Mouse (Mus musculus) lung, embryonic 14.5 days (tissue): ENCODE results near the gene L3mbtl2. TPM values are rescaled to one million over a fixed set of nuclear protein-coding genes. Genes with fewer than 3 reads are reported as not detected.

Experiments
- ATAC-seq: fragments of 200-750 bp; cut with Nextera tagmentation; 2 replicates; pipeline ENCODE4 v1.8.0; 2017; ENCODE audit warnings: mild to moderate bottlenecking, moderate TSS enrichment, moderate library complexity; ENCODE audit not compliant: insufficient read depth
- DNase-seq: peaks from one replicate; pipeline ENCODE4 v3.0.0-alpha.2; 2015
- H3K27ac ChIP-seq: fragments of 300-500 bp; sonication (generic); 2 replicates; pipeline ENCODE4 v1.5.1; 2014; ENCODE audit warnings: low read depth, mild to moderate bottlenecking, moderate library complexity
- H3K27me3 ChIP-seq: fragments of 300-500 bp; sonication (generic); 2 replicates; pipeline ENCODE4 v1.6.1; 2014; ENCODE audit warnings: low read length, control low read depth; ENCODE audit not compliant: insufficient read depth
- H3K36me3 ChIP-seq: fragments of 300-500 bp; sonication (generic); 2 replicates; pipeline ENCODE4 v1.6.1; 2014; ENCODE audit warnings: control low read depth; ENCODE audit not compliant: insufficient read depth
- H3K4me1 ChIP-seq: fragments of 300-500 bp; sonication (generic); 2 replicates; pipeline ENCODE4 v1.6.1; 2014; ENCODE audit warnings: antibody characterized with exemption, control low read depth; ENCODE audit not compliant: insufficient read depth
- H3K4me2 ChIP-seq: fragments of 300-500 bp; sonication (generic); 2 replicates; pipeline ENCODE4 v1.6.1; 2014; ENCODE audit warnings: mild to moderate bottlenecking
- H3K4me3 ChIP-seq: fragments of 300-500 bp; sonication (generic); 2 replicates; pipeline ENCODE4 v1.5.1; 2014; ENCODE audit warnings: low read depth, low read length
- H3K9ac ChIP-seq: fragments of 300-500 bp; sonication (generic); 2 replicates; pipeline ENCODE4 v1.6.1; 2014
- H3K9me3 ChIP-seq: fragments of 300-500 bp; sonication (generic); 2 replicates; pipeline ENCODE4 v1.6.1; 2016; ENCODE audit warnings: low read depth, low read length, control low read depth
- CTCF ChIP-seq: IDR thresholded peaks from 2 replicates; pipeline ENCODE4 v1.5.1; 2016; ENCODE audit warnings: antibody characterized with exemption, low read depth
- WGBS: fragments of 180-500 bp; shearing (Covaris S2); extraction: QIAGEN DNeasy Blood & Tissue Kit; methylation state at CpG from one replicate; pipeline ENCODE4 v1.1.7; 2014; 5-methylcytosine and 5-hydroxymethylcytosine counted together
- polyA plus RNA-seq: library from polyadenylated mRNA; unstranded; fragments of >200 nt; fragmentation: Nextera tagmentation; extraction: Ambion mirVana; gene quantifications from 2 replicates; pipeline ENCODE4 v1.2.1, GENCODE M21; 2014

The L3mbtl2 gene
- polyA plus RNA-seq, 1 experiment from 2014 or later, result 26.7 TPM

GRCm38 (mm10) chr15:81670231-81670640, 6.5 kb downstream of the L3mbtl2 start:
- ATAC-seq, result no peak
- 83% methylated on average over 4 of the region's 4 CpGs for WGBS
- Histone ChIP-seq H3K36me3 (peaks cover 41% of the 10 kb centered on the region), H3K9me3 (no peaks in the 10 kb centered on the region), H3K9ac (no peak overlapping the region), H3K27ac (no peak overlapping the region), H3K4me1 (no peaks in the 10 kb centered on the region), H3K4me3 (no peak overlapping the region), H3K4me2 (no peak overlapping the region), H3K27me3 (no peaks in the 10 kb centered on the region)
- peak; percentile 76 for DNase-seq
- peak; percentile 69 for TF ChIP-seq CTCF

- Histone ChIP-seq H3K4me1 (no peaks in the 10 kb centered on the region), H3K36me3 (peaks cover 21% of the 10 kb centered on the region; the same call in 1 of the 2 replicates), H3K27me3 (no peaks in the 10 kb centered on the region), H3K27ac (no peak overlapping the region), H3K4me3 (no peak overlapping the region), H3K9me3 (no peaks in the 10 kb centered on the region), H3K4me2 (no peak overlapping the region), H3K9ac (no peak overlapping the region)
- no peak for TF ChIP-seq CTCF
- no peak for ATAC-seq
- peak; percentile 21 for DNase-seq
- 58% methylated on average over 3 of the region's 3 CpGs for WGBS
These were observed 12.9 kb downstream of the L3mbtl2 start for GRCm38 (mm10) chr15:81676637-81677036.

GRCm38 (mm10) chr15:81680301-81680805, 16.7 kb downstream of the L3mbtl2 start:
- no peak for ATAC-seq
- Histone ChIP-seq H3K36me3 (peaks cover 51% of the 10 kb centered on the region), H3K9me3 (no peaks in the 10 kb centered on the region), H3K27me3 (no peaks in the 10 kb centered on the region), H3K4me2 (no peak overlapping the region), H3K4me1 (no peaks in the 10 kb centered on the region), H3K9ac (no peak overlapping the region), H3K4me3 (no peak overlapping the region), H3K27ac (no peak overlapping the region)
- no peak for DNase-seq
- no peak for TF ChIP-seq CTCF
- WGBS, result 92% methylated on average over 4 of the region's 4 CpGs

- WGBS, result 3% methylated on average over 41 of the region's 41 CpGs
- H3K27ac ChIP-seq, result no peak overlapping the region
- H3K4me2 ChIP-seq, result peak overlapping the region; percentile 96
- no peaks in the 10 kb centered on the region for H3K9me3 ChIP-seq
- peaks cover 40% of the 10 kb centered on the region for H3K27me3 ChIP-seq
- peak overlapping the region; percentile 55 for H3K4me3 ChIP-seq
- peak overlapping the region; percentile 62 for H3K9ac ChIP-seq
- no peaks in the 10 kb centered on the region for H3K4me1 ChIP-seq
- peaks cover 1% of the 10 kb centered on the region; the same call in 1 of the 2 replicates for H3K36me3 ChIP-seq
- peak; percentile 8 for DNase-seq
- no peak for TF ChIP-seq CTCF
- ATAC-seq, result peak; percentile 4; the same call in 1 of the 2 replicates
These were observed 29.8 kb downstream of the L3mbtl2 start for GRCm38 (mm10) chr15:81693366-81693966.

GRCm38 (mm10) chr15:81693967-81694881, 30.5 kb downstream of the L3mbtl2 start:
- Histone ChIP-seq H3K27me3 (peaks cover 40% of the 10 kb centered on the region), H3K4me1 (no peaks in the 10 kb centered on the region), H3K9ac (peak overlapping the region; percentile 62), H3K4me3 (peak overlapping the region; percentile 55), H3K36me3 (no peaks in the 10 kb centered on the region), H3K9me3 (no peaks in the 10 kb centered on the region), H3K27ac (no peak overlapping the region), H3K4me2 (peak overlapping the region; percentile 96)
- WGBS, result 1% methylated on average over 85 of the region's 107 CpGs
- DNase-seq (peak; percentile 86), ATAC-seq (peak; percentile 83)
- TF ChIP-seq CTCF, result peak; percentile 59

- H3K27ac ChIP-seq, result no peak overlapping the region
- peak overlapping the region; percentile 96 for H3K4me2 ChIP-seq
- H3K27me3 ChIP-seq, result peaks cover 40% of the 10 kb centered on the region
- WGBS, result 29% methylated on average over 19 of the region's 19 CpGs
- peak overlapping the region; percentile 55 for H3K4me3 ChIP-seq
- H3K4me1 ChIP-seq, result no peaks in the 10 kb centered on the region
- H3K9ac ChIP-seq, result peak overlapping the region; percentile 62
- no peaks in the 10 kb centered on the region for H3K36me3 ChIP-seq
- no peaks in the 10 kb centered on the region for H3K9me3 ChIP-seq
- DNase-seq, result no peak
- no peak for TF ChIP-seq CTCF
- no peak for ATAC-seq
These were observed 31.2 kb downstream of the L3mbtl2 start for GRCm38 (mm10) chr15:81694891-81695290.

- no peak within 1 kb of the TSS for H3K4me2 ChIP-seq
These were observed 33.5 kb downstream of the L3mbtl2 start, which contains the start of gene Chadl for GRCm38 (mm10) chr15:81697175-81697574. Gene Chadl (minus strand): TSS chr15:81697287.

More at GRCm38 (mm10) chr15:81697175-81697574, 33.5 kb downstream of the L3mbtl2 start, which contains the start of gene Chadl:
- Histone ChIP-seq H3K9ac (no peak within 1 kb of the TSS), H3K9me3 (no peaks in the 10 kb centered on the region), H3K27me3 (peaks cover 36% of the 10 kb centered on the region), H3K36me3 (peaks cover 1% of the 10 kb centered on the region; the same call in 1 of the 2 replicates), H3K4me1 (no peaks in the 10 kb centered on the region), H3K4me3 (no peak within 1 kb of the TSS), H3K27ac (no peak within 1 kb of the TSS)
- 69% methylated on average over 7 of the region's 7 CpGs for WGBS
- no peak for TF ChIP-seq CTCF
- ATAC-seq (no peak), DNase-seq (peak; percentile 7)
